ENCODE assay signal across 20 mouse cellular contexts in the genomic region with DNA sequence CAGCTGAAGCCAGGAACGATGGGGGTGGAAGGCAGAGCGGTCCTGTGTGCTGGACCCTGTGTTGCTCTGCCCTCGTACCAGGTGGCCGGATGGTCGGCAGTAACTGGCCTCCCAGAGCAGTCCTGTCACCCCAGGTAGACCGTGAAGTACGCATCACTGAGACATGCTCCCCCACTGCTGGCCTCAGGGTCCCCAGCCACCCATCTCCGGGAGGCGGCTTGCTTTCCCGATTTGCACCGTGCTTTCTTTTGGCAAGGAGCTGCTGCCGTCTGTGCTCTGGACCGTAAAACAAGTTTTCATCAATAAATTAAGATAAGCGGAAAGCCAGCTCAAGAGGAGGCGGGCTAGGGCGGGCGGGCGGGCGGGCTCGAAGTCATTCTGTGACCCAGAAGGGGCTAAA.
DNase-seq lines count a peak whose midpoint lies in the region; ATAC-seq and TF ChIP-seq lines count a peak whose summit lies in the region.
"Had no signal": no experiment of that assay in that cellular context is flagged by ENCODE, and none has a peak within 500 bp of the region (broad histone marks: within the 10 kb centered on the region; RNA-seq: fewer than 3 reads in every experiment).

No protein-coding gene starts in this region.

- no peak overlapping the region for H3K27ac ChIP-seq in kidney, embryonic 16.5 days (ENCODE audit: low read length)
- no peak overlapping the region for H3K27ac ChIP-seq in kidney, adult 2 months (ENCODE audit: insufficient read depth, low read depth, low read length)
- H3K27ac ChIP-seq in limb, embryonic 10.5 days: peak overlapping the region; percentile 42; the same call in 1 of the 2 replicates
- H3K27ac ChIP-seq in neural tube, embryonic 15.5 days (replicated peaks): peak overlapping the region; percentile 60; the same call in 1 of the 2 replicates
- H3K27ac ChIP-seq: embryonic facial prominence, embryonic 12.5 days; forebrain, embryonic 13.5 days; layer of hippocampus, adult 2 months had no signal

- H3K4me2 ChIP-seq in kidney, embryonic 16.5 days (replicated peaks; ENCODE audit: low read depth, low read length): peak overlapping the region; percentile 32; the same call in 1 of the 2 replicates
- peak overlapping the region; percentile 45 for H3K4me2 ChIP-seq in neural tube, embryonic 15.5 days
- H3K4me2 ChIP-seq: embryonic facial prominence, embryonic 12.5 days; forebrain, embryonic 13.5 days; heart, embryonic 11.5 days had no signal

- intact Hi-C loops in heart, postnatal 10 days (cut with DNase I): no loop called here

- TF ChIP-seq CTCF in kidney, adult 2 months (conservative IDR thresholded peaks at IDR 0.05; ENCODE audit: insufficient read depth, insufficient read length, low read depth, low read length): no peak

- no peaks in the 10 kb centered on the region for H3K9me3 ChIP-seq in kidney, embryonic 16.5 days (ENCODE audit: low read length)
- H3K9me3 ChIP-seq in limb, embryonic 10.5 days (replicated peaks): no peaks in the 10 kb centered on the region
- no peaks in the 10 kb centered on the region for H3K9me3 ChIP-seq in neural tube, embryonic 15.5 days (replicated peaks)
- H3K9me3 ChIP-seq: embryonic facial prominence, embryonic 12.5 days; forebrain, embryonic 13.5 days had no signal

- H3K36me3 ChIP-seq in kidney, embryonic 16.5 days (ENCODE audit: insufficient read depth, low read length): no peaks in the 10 kb centered on the region
- H3K36me3 ChIP-seq in kidney, adult 2 months (ENCODE audit: control insufficient read depth, insufficient read depth, low read length): no peaks in the 10 kb centered on the region
- H3K36me3 ChIP-seq in limb, embryonic 10.5 days: no peaks in the 10 kb centered on the region
- H3K36me3 ChIP-seq in neural tube, embryonic 15.5 days: no peaks in the 10 kb centered on the region

- WGBS in kidney, embryonic 16.5 days: 9% methylated on average over 20 of the region's 20 CpGs
- WGBS in kidney, adult 2 months: 63% methylated on average over 20 of the region's 20 CpGs
- 73% methylated on average over 20 of the region's 20 CpGs for WGBS in limb, embryonic 10.5 days
- 21% methylated on average over 20 of the region's 20 CpGs for WGBS in neural tube, embryonic 15.5 days

- 0 out of 2 replicates have a peak, but pooled peaks have one; percentile 13 for ATAC-seq in kidney, embryonic 16.5 days (ENCODE audit: low FRiP score, low TSS enrichment)
- ATAC-seq in neural tube, embryonic 15.5 days (ENCODE audit: low FRiP score): peak; percentile 12; the same call in 1 of the 2 replicates
- ATAC-seq: forebrain, embryonic 13.5 days had no signal

- peaks cover 44% of the 10 kb centered on the region for H3K4me1 ChIP-seq in kidney, embryonic 16.5 days (ENCODE audit: insufficient read depth, low read length)
- H3K4me1 ChIP-seq in kidney, adult 2 months (ENCODE audit: control insufficient read depth, insufficient read depth, low read length): peaks cover 12% of the 10 kb centered on the region
- H3K4me1 ChIP-seq in limb, embryonic 10.5 days: peaks cover 61% of the 10 kb centered on the region
- H3K4me1 ChIP-seq in neural tube, embryonic 15.5 days: peaks cover 60% of the 10 kb centered on the region

- no peaks in the 10 kb centered on the region for H3K27me3 ChIP-seq in kidney, embryonic 16.5 days (ENCODE audit: insufficient read depth, low read length)
- H3K27me3 ChIP-seq in kidney, adult 2 months (replicated peaks; ENCODE audit: control insufficient read depth, insufficient read depth, low read length): no peaks in the 10 kb centered on the region
- no peaks in the 10 kb centered on the region for H3K27me3 ChIP-seq in limb, embryonic 10.5 days (ENCODE audit: low read depth, poor library complexity, severe bottlenecking)
- H3K27me3 ChIP-seq in neural tube, embryonic 15.5 days (replicated peaks): no peaks in the 10 kb centered on the region; the same call in 1 of the 2 replicates
- H3K27me3 ChIP-seq: embryonic facial prominence, embryonic 12.5 days; forebrain, embryonic 13.5 days had no signal

- TF ChIP-seq POLR2A in kidney, adult 2 months (IDR thresholded peaks at IDR 0.05; ENCODE audit: low read depth, low read length): no peak

- DNase-seq in cerebellum, adult 9-11 months: peak; percentile 73
- no peak for DNase-seq in cerebellum, postnatal 10 days
- no peak for DNase-seq in kidney, adult 2 months
- DNase-seq in limb, embryonic 10.5 days (ENCODE audit: low spot score): no peak
- no peak for DNase-seq in heart, postnatal 10 days
- DNase-seq: heart, postnatal 14 days; kidney, adult 11 months; layer of hippocampus, postnatal 36 days; lung, adult 18-20 months; lung, postnatal 14 days; midbrain, embryonic 14.5 days; right cerebral cortex, postnatal 14 days; spleen, adult 18-20 months had no signal

- H3K9ac ChIP-seq in kidney, embryonic 16.5 days (replicated peaks; ENCODE audit: low read length): no peak overlapping the region
- H3K9ac ChIP-seq in neural tube, embryonic 15.5 days (replicated peaks): 0 out of 2 replicates have a peak overlapping the region, but pooled peaks have one; percentile 6
- H3K9ac ChIP-seq: embryonic facial prominence, embryonic 12.5 days; forebrain, embryonic 13.5 days had no signal

- H3K4me3 ChIP-seq in kidney, embryonic 16.5 days (ENCODE audit: low read length): no peak overlapping the region
- no peak overlapping the region for H3K4me3 ChIP-seq in kidney, adult 2 months (ENCODE audit: insufficient read depth, low read depth, low read length)
- H3K4me3 ChIP-seq in limb, embryonic 10.5 days: no peak overlapping the region
- no peak overlapping the region for H3K4me3 ChIP-seq in neural tube, embryonic 15.5 days (replicated peaks)
- H3K4me3 ChIP-seq: embryonic facial prominence, embryonic 12.5 days; erythroblast, embryonic 14.5 days; forebrain, embryonic 13.5 days; layer of hippocampus, adult 2 months had no signal

Comparison
In these comparisons a context has a peak if more than half of its experiments do, and no peak if none do; other contexts are left out.
1. H3K27ac ChIP-seq: peak in limb, embryonic 10.5 days (single experiment) and neural tube, embryonic 15.5 days (single experiment); none in kidney, embryonic 16.5 days (single experiment) and kidney, adult 2 months (single experiment).